Mouse (Mus musculus): Measurements from ENCODE around the gene Cd300lg.

DNA sequence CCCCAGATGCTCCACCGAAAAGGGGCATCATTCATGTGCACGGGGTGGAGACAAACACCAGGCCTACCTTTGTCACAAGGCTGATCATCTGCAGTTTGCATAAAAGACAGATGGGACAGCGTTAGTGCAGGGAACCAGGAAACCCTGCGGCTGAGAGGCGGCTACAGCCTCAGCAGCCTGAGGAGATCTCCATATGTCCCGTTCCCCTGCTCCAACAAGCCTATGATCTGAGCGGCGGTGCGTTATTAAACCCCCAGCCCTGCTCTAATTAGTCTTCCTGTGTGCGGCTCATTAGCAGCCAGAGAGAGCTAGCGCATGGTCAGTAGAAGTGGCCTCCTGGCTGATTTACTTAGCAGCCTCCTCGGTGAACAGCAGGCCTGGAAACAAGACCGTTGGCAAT lies 31.2 kb upstream of the Cd300lg start:
- TF ChIP-seq USF1 (IDR thresholded peaks at IDR 0.05; ENCODE audit: low read depth, low read length) (no peak), ZC3H11A (IDR thresholded peaks at IDR 0.05; ENCODE audit: low read depth, low read length) (no peak), MXI1 (IDR thresholded peaks at IDR 0.05; ENCODE audit: low read depth, low read length) (no peak), POLR2A (IDR thresholded peaks at IDR 0.05; ENCODE audit: low read depth, low read length) (no peak), RCOR1 (conservative IDR thresholded peaks at IDR 0.05; ENCODE audit: low read depth, low read length) (no peak), RAD21 (IDR thresholded peaks at IDR 0.05; ENCODE audit: low read depth, low read length) (no peak), MAX (IDR thresholded peaks at IDR 0.05; ENCODE audit: low read length) (no peak), ZNF384 (IDR thresholded peaks at IDR 0.05; ENCODE audit: low read depth, low read length) (no peak), CTCF (conservative IDR thresholded peaks at IDR 0.05 in 1 of 2, IDR thresholded peaks at IDR 0.05 in 1 of 2; ENCODE audit: low read depth in 2 of 2, low read length in 2 of 2) (no peak), EP300 (IDR thresholded peaks at IDR 0.05; ENCODE audit: low read length) (no peak), MYC (IDR thresholded peaks at IDR 0.05; ENCODE audit: low read depth, low read length) (no peak), ELF1 (IDR thresholded peaks at IDR 0.05; ENCODE audit: low read depth, low read length) (no peak), ETS1 (conservative IDR thresholded peaks at IDR 0.05; ENCODE audit: low read depth, low read length) (no peak)
